Mouse (Mus musculus): ENCODE results near the gene Pacs2. TPM values are rescaled to one million over a fixed set of nuclear protein-coding genes. Genes with fewer than 3 reads are reported as not detected.

Pacs2 gene
- polyA plus RNA-seq, 1 experiment, result 42.4 TPM

DNA sequence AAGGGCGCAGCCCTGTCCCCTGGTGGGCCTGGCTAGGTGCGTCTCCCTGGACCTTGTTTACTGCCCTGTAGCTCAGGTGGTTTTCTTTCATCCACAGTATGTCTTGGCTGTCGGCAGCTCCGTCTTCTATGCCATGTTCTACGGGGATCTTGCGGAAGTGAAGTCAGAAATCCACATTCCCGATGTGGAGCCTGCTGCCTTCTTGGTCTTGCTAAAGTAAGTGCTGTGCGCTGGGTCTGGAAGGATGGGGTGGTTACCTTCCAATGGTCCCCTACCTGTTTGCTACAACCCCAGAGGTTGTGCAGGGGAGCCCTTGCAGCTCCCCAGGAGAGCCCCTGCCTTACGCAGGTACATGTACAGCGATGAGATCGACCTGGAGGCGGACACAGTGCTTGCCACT lies 37.2 kb upstream of the Pacs2 start:
- Histone ChIP-seq H3K4me3 (ENCODE audit: insufficient read depth, low read depth, low read length) (peak overlapping the region; percentile 94), H3K4me1 (ENCODE audit: control insufficient read depth, insufficient read depth, low read length) (peaks cover 7% of the 10 kb centered on the region; the same call in 1 of the 2 replicates), H3K36me3 (ENCODE audit: control insufficient read depth, insufficient read depth, low read length) (peaks cover 1% of the 10 kb centered on the region), H3K27me3 (replicated peaks; ENCODE audit: control insufficient read depth, insufficient read depth, low read length) (no peaks in the 10 kb centered on the region), H3K27ac (ENCODE audit: insufficient read depth, low read depth, low read length) (peak overlapping the region; percentile 95)
- TF ChIP-seq CTCF (conservative IDR thresholded peaks at IDR 0.05; ENCODE audit: insufficient read depth, insufficient read length, low read depth, low read length), result no peak
- TF ChIP-seq POLR2A (IDR thresholded peaks at IDR 0.05; ENCODE audit: low read depth, low read length), result no peak
- DNase-seq, result peak; percentile 21
- 42% methylated on average over 12 of the region's 12 CpGs for WGBS

DNA sequence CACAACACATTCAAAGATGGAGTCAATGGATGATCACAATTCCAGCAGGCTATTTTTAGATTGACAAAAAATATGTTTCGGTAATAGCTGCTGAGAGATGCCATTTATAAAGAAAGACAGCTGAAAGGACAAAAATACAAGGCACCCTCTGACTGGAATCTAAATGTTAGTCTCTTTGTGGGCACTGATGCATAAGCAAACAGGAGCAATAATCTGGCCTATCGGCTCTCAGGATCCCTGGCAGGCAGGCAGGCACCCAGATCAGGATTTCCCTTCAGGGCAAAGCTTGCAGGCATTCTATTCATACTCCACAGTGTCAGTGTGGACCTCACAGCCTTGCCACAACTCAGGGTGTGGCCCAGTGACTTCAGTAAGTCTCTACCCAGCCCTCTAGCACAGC lies 32.3 kb upstream of the Pacs2 start:
- H3K4me1 ChIP-seq (ENCODE audit: control insufficient read depth, insufficient read depth, low read length), result peaks cover 6% of the 10 kb centered on the region; the same call in 1 of the 2 replicates
- no peaks in the 10 kb centered on the region for H3K27me3 ChIP-seq (replicated peaks; ENCODE audit: control insufficient read depth, insufficient read depth, low read length)
- TF ChIP-seq CTCF (conservative IDR thresholded peaks at IDR 0.05; ENCODE audit: insufficient read depth, insufficient read length, low read depth, low read length), result no peak
- TF ChIP-seq POLR2A (IDR thresholded peaks at IDR 0.05; ENCODE audit: low read depth, low read length), result no peak
- DNase-seq, result no peak
- 50% methylated on average over 2 of the region's 2 CpGs for WGBS
- no peak overlapping the region for H3K27ac ChIP-seq (ENCODE audit: insufficient read depth, low read depth, low read length)
- H3K36me3 ChIP-seq (ENCODE audit: control insufficient read depth, insufficient read depth, low read length), result peaks cover 2% of the 10 kb centered on the region; the same call in 1 of the 2 replicates
- H3K4me3 ChIP-seq (ENCODE audit: insufficient read depth, low read depth, low read length), result no peak overlapping the region

DNA sequence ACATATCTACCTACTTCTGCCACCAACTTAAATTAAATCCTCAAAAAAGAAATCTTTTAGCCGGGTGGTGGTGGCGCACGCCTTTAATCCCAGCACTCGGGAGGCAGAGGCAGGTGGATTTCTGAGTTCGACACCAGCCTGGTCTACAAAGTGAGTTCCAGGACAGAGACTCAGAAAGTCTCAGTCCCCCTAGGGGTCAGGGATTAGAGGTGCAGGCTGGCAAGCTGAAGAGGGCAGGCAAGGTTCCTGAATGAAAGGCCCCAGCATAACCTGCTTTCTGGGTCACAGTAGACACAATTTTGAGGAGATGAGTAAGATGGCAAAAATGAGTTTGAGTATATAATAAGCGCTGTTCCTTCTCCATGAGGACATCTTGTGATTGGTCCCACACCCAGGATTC lies 29.0 kb upstream of the Pacs2 start:
- peaks cover 2% of the 10 kb centered on the region; the same call in 1 of the 2 replicates for H3K36me3 ChIP-seq (ENCODE audit: control insufficient read depth, insufficient read depth, low read length)
- TF ChIP-seq CTCF (conservative IDR thresholded peaks at IDR 0.05; ENCODE audit: insufficient read depth, insufficient read length, low read depth, low read length), result peak; percentile 45
- no peak for TF ChIP-seq POLR2A (IDR thresholded peaks at IDR 0.05; ENCODE audit: low read depth, low read length)
- no peaks in the 10 kb centered on the region for H3K4me1 ChIP-seq (ENCODE audit: control insufficient read depth, insufficient read depth, low read length)
- WGBS, result 97% methylated on average over 6 of the region's 6 CpGs
- DNase-seq, result no peak
- H3K4me3 ChIP-seq (ENCODE audit: insufficient read depth, low read depth, low read length), result no peak overlapping the region
- H3K27ac ChIP-seq (ENCODE audit: insufficient read depth, low read depth, low read length), result no peak overlapping the region
- no peaks in the 10 kb centered on the region for H3K27me3 ChIP-seq (replicated peaks; ENCODE audit: control insufficient read depth, insufficient read depth, low read length)

GRCm38 (mm10) chr12:112987877-112988276 lies 26.4 kb upstream of the Pacs2 start:
- Histone ChIP-seq H3K27me3 (replicated peaks; ENCODE audit: control insufficient read depth, insufficient read depth, low read length) (no peaks in the 10 kb centered on the region), H3K36me3 (ENCODE audit: control insufficient read depth, insufficient read depth, low read length) (peaks cover 2% of the 10 kb centered on the region; the same call in 1 of the 2 replicates), H3K4me1 (ENCODE audit: control insufficient read depth, insufficient read depth, low read length) (no peaks in the 10 kb centered on the region), H3K4me3 (ENCODE audit: insufficient read depth, low read depth, low read length) (no peak overlapping the region), H3K27ac (ENCODE audit: insufficient read depth, low read depth, low read length) (no peak overlapping the region)
- peak; percentile 40 for TF ChIP-seq CTCF (conservative IDR thresholded peaks at IDR 0.05; ENCODE audit: insufficient read depth, insufficient read length, low read depth, low read length)
- no peak for TF ChIP-seq POLR2A (IDR thresholded peaks at IDR 0.05; ENCODE audit: low read depth, low read length)
- peak; percentile 24 for DNase-seq
- 62% methylated on average over 6 of the region's 6 CpGs for WGBS

- TF ChIP-seq CTCF (conservative IDR thresholded peaks at IDR 0.05; ENCODE audit: insufficient read depth, insufficient read length, low read depth, low read length) (no peak), POLR2A (IDR thresholded peaks at IDR 0.05; ENCODE audit: low read depth, low read length) (no peak)
- H3K4me1 ChIP-seq (ENCODE audit: control insufficient read depth, insufficient read depth, low read length), result no peaks in the 10 kb centered on the region
- peaks cover 2% of the 10 kb centered on the region; the same call in 1 of the 2 replicates for H3K36me3 ChIP-seq (ENCODE audit: control insufficient read depth, insufficient read depth, low read length)
- WGBS, result 86% methylated on average over 5 of the region's 5 CpGs
- DNase-seq, result no peak
- H3K27me3 ChIP-seq (replicated peaks; ENCODE audit: control insufficient read depth, insufficient read depth, low read length), result no peaks in the 10 kb centered on the region
- H3K4me3 ChIP-seq (ENCODE audit: insufficient read depth, low read depth, low read length), result no peak overlapping the region
- H3K27ac ChIP-seq (ENCODE audit: insufficient read depth, low read depth, low read length), result no peak overlapping the region
Measured at GRCm38 (mm10) chr12:112990706-112991405, 23.5 kb upstream of the Pacs2 start.

- Histone ChIP-seq H3K27me3 (replicated peaks; ENCODE audit: control insufficient read depth, insufficient read depth, low read length) (no peaks in the 10 kb centered on the region), H3K27ac (ENCODE audit: insufficient read depth, low read depth, low read length) (no peak overlapping the region), H3K4me1 (ENCODE audit: control insufficient read depth, insufficient read depth, low read length) (no peaks in the 10 kb centered on the region), H3K36me3 (ENCODE audit: control insufficient read depth, insufficient read depth, low read length) (no peaks in the 10 kb centered on the region), H3K4me3 (ENCODE audit: insufficient read depth, low read depth, low read length) (no peak overlapping the region)
- no peak for TF ChIP-seq POLR2A (IDR thresholded peaks at IDR 0.05; ENCODE audit: low read depth, low read length)
- no peak for TF ChIP-seq CTCF (conservative IDR thresholded peaks at IDR 0.05; ENCODE audit: insufficient read depth, insufficient read length, low read depth, low read length)
- 81% methylated on average over 2 of the region's 2 CpGs for WGBS
- DNase-seq, result no peak
Measured at GRCm38 (mm10) chr12:112991444-112991843, 22.9 kb upstream of the Pacs2 start.

DNA sequence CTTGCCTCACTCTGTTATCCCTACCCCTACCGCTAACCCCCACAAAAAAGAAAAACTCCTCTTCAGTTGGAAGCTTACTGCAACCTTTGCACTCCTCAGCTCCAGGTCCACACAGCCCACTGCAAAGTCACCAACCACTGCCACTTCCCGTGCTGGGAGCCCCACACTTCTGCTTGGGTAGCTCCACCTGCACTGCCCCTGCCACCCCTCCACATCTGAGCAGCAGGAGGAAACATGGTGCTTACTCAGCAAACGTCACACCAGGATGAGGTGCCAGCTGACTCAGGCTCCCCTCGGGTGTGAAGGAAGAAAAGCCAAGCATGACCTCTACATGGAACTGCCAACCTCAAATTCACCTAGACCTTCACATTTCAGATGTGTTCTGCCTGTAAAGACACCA lies 20.2 kb upstream of the Pacs2 start:
- H3K27me3 ChIP-seq (replicated peaks; ENCODE audit: control insufficient read depth, insufficient read depth, low read length), result no peaks in the 10 kb centered on the region
- DNase-seq, result peak; percentile 27
- H3K4me1 ChIP-seq (ENCODE audit: control insufficient read depth, insufficient read depth, low read length), result peaks cover 8% of the 10 kb centered on the region
- no peak for TF ChIP-seq CTCF (conservative IDR thresholded peaks at IDR 0.05; ENCODE audit: insufficient read depth, insufficient read length, low read depth, low read length)
- TF ChIP-seq POLR2A (IDR thresholded peaks at IDR 0.05; ENCODE audit: low read depth, low read length), result no peak
- H3K4me3 ChIP-seq (ENCODE audit: insufficient read depth, low read depth, low read length), result no peak overlapping the region
- 36% methylated on average over 4 of the region's 4 CpGs for WGBS
- H3K36me3 ChIP-seq (ENCODE audit: control insufficient read depth, insufficient read depth, low read length), result no peaks in the 10 kb centered on the region
- H3K27ac ChIP-seq (ENCODE audit: insufficient read depth, low read depth, low read length), result no peak overlapping the region

All from kidney, adult 2 months (tissue).